Mouse (Mus musculus): ENCODE measurements around the gene Cbfa2t2.

Cbfa2t2 gene

DNA sequence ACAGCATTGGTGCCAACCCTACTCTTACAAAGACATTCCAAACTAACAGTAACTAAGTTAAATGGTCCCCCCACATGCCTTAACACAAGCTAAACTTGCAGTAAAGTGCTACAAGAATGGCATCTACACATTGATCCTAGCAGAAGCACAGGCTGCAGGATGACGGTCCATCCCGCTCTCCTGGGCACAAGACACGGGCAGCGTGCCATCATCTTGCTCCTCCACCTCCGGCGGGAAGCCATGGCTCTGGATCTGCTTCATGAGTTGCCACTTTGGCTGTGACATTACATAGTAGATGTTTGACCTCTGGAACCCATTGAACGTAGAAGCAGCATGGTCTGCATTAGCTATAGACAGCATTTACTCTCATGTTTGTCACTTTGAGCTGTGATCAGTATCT, 39.6 kb downstream of the Cbfa2t2 start:
- WGBS: 91% methylated on average over 7 of the region's 7 CpGs

DNA sequence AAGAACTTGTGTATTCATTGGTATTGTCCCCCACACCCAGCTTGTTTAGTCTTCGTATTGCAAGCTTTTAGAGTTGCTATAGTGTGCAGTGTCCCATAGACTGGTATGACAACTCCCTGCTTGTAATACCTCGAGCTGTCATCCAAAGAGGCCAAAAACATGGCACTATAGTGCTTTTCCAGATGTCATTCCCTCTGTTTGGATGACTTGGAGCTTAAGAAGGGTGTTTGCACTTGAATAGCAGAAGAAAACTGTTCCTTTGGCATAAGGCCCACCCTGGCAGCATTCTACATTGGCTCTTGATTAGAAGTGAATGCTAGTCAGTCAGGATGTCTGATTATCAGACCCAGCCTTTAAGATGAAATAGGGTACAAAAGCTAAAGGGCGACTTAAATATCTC, 40.7 kb downstream of the Cbfa2t2 start:
- 58% methylated on average over 3 of the region's 3 CpGs for WGBS

DNA sequence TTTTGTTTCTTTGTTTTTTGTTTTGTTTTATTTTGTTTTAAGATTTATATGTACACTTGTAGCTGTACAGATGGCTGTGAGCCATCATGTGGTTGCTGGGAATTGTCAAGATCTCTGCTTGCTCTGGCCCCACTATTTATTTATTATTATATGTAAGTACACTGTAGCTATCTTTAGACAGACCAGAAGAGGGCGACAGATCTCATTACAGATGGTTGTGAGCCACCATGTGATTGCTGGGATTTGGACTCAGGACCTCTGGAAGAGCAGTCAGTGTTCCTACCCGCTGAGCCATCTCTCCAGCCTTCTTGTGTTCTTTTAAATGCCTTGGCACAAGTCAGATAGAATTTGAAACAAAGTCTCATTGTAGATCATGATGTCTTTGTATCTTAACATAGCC, 57.3 kb downstream of the Cbfa2t2 start:
- 59% methylated on average over 2 of the region's 2 CpGs for WGBS

DNA sequence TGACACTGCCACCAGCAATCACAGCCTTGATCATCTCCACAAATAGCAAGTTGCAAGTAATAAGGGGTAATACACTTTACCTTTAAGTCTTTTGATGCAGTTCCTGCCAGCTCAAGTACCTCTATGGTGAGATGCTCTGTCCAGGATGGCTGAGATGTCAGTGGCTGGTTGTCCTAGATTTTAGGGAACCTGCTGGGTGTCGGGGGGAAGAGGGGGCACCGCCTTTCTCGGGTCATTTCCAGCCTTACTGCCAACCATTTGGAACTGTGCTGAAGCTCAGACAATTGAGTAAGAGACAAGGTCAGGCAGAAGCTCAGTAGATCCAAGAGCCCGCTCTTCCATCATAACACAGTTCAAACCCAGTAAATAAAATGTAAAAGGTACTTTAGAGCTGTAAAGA, 58.7 kb downstream of the Cbfa2t2 start:
- 91% methylated on average over 4 of the region's 4 CpGs for WGBS

DNA sequence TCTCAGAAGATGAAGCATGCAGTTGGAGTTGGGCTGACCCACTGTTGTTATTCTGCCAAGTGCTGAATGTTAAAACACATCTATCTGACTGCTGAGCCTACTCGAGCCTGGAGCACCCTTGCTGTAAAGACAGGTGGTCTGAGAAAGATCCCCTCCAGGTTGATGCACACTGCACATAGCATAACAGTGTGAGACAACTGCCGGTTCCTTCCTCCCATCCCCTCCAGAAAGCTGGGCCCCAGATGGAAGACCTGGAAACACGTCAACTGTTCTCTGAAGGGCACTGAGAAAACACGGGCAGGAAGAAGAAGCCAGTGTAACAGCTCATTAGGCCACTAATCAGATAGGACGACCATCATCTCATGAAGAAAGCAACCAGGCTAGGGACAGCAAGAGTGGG, 62.3 kb downstream of the Cbfa2t2 start:
- WGBS: 26% methylated on average over 5 of the region's 5 CpGs

DNA sequence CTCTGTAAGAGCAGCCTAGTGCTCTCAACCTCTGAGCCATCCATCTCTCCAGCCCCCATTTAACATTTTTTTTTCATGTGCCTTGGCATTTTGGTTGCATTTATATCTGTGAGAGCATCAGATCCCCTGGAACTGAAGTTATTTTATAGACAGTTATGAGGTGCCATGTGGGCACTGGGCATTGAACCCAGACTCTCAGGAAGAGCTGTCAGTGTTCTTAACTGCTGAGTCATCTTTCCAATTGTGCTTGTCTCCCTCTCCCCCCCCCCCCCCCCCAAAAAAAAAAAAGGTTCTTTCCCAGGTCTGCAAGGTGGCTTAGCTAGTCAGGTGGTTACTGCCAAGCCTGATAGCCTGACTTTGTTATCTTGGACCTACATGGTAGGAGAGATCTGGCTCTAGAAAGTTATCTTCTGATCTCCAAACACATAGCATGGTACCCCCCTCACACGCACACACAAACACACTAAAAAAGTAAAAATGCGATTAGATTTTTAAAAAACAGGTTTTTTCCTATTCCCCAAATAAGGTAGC, 63.5 kb downstream of the Cbfa2t2 start:
- 91% methylated on average over 2 of the region's 2 CpGs for WGBS

DNA sequence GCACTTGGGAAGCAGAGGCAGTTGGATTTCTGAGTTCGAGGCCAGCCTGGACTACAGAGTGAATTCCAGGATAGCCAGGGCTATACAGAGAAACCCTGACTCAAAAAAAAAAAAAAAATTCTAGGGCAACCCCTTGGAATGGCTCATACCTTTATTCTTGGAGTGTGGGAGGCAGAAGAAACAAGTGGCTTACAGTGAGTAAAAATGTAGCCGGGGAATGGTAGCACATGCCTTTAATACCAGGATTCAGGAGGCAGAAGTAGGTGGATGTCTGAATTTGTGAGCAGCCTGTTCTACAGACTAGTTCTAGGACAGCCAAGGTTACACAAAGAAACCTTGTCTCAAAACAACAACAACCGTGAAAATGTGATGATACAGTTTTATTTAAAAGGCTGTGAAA, 64.5 kb downstream of the Cbfa2t2 start:
- 58% methylated on average over 3 of the region's 3 CpGs for WGBS

DNA sequence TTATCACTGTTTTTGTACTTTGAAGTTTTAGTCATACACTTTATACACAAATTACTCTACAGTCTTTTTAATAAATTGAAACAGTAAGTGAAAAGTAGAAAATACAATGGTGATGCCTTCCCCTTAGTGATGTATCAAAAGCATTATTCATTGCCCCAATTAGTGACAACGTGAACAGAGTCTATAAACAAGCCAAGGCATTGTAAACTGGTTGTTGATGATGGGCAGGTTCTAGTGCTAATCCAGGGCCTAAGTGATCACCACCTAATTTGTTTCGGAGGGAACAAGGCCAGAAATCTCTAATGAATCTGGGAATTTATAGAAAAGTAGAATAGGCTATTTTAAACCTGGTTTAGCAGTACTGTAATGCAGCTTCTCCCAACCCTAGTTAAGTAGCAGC, 70.8 kb downstream of the Cbfa2t2 start:
- 57% methylated on average over 2 of the region's 2 CpGs for WGBS

DNA sequence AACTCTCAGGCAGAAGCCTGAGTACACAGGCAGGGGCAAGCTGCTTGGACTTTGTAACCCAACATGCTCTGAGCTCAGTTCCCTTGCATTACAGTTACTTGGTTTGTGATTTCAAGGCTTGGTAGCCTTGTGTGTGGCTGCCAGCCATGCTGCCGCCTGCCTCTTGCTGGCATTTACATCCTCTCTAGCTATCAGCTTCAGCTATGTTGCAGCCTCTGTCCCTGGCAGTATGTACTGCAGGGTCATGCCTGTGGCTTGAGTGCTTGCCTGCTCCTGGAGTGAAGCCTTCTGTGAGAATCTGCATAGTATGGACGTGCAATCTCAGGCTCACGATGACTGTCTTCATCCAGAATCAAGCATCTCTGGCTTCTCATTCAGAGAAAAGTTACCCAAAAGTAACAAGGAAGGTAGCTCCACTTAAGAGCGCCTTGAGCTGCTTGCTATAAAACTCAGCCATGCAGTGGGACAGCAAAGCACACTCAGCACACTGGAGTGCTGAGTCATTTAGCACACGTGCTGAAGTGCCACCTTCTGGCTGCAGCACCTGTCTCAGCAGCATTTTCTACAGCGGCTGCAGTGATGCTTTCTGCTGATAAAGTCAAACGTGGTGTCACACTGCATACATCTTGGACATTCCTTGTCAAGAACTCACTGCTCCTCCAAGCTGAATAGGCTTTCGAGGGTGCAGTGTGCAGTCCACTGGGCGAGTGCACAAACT, 71.4 kb downstream of the Cbfa2t2 start:
- 35% methylated on average over 9 of the region's 9 CpGs for WGBS

DNA sequence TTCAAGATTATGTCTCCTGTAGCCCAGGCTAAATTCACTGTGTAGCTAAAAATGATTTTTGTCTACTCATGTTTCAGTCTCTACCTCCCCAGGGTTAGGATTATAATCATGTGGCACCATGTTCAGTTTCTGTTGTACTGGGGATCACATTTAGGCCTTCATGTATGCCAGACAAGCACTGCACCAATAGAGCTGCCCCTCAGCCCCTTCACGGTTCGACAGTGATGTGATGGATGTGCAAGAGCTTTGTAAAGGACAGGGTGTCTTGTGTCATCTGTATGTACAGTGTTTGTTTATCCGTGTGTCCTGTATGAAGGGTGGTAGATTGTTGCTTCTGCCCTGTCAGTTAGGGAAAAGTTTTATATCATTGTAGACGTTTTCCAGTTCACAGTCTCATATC, 72.2 kb downstream of the Cbfa2t2 start:
- WGBS: 82% methylated on average over 4 of the region's 4 CpGs

DNA sequence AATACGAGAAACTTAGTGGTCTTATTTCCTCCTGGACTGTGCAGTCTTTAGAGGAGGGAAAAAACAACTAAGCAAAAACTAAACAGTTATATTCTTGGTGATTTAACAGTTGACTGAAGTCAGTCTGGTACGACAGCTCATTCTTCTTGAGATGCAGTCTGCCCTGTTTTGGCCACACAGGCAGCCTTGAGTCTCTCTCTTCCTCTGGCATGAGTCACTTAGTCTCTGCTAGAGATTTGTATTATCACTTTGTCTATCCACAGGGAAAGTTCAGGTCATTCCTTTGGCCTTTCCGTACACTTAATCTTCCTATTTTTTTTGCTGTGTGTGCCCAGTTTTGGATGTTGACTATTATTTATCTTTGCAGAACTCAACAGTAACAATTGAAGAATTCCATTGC, 73.9 kb downstream of the Cbfa2t2 start:
- 77% methylated on average over 3 of the region's 3 CpGs for WGBS

DNA sequence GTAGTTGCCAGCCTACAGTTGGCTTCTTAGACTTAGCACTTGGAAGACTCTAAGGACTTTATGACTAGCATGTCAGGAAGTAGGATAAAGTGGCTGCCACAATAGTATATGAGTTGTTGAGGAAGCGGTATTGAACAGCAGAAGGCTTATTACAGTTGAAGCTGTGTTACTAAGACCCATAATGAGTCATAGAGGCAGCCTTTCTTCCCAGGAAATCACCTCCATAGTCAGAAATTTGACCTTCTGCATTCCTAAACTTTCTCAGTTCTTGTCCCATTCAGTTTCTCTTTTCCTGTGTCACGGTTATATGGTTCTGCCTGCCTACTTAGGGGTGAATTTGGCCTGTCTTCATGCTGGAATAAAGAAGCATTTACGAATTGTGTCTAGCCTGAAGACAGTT, 80.7 kb downstream of the Cbfa2t2 start:
- 49% methylated on average over 3 of the region's 3 CpGs for WGBS

DNA sequence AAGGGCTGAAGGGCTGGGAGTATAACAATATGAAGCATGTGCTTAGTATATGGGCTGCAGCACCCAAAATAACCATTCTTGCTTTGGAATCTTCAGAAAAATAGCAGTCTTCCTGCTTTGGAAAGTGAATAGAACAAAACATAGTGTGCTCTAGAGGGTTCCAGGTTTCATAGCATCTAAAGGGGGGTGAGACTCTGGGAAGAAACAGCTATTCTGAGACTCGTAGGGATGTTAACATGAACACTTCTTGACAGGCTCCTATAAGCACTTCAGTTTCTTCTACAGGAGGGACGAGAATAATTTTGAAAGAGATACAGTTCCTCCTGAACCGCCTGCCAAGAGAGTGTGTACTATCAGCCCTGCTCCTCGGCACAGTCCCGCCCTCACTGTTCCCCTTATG, 81.1 kb downstream of the Cbfa2t2 start:
- 50% methylated on average over 5 of the region's 5 CpGs for WGBS

DNA sequence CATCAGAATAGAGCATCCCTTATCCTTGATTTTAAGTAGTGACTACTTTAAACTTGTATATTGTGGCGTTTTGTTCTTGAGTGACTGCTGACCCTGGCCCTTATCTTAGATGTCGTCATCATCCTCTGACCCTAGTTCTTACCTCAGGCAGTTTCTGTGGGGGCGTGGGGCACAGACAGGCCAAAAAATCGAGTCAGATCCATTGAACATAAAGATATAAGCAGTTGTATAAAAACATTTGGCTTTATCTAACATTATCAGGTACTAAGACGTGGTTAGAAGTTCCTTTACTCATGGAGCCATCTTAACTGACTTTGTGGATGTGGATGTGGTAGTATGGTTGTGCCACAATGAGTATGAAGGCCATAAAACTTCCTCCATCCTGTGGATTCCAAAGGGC, 86.1 kb downstream of the Cbfa2t2 start:
- WGBS: 97% methylated on average over 5 of the region's 5 CpGs

DNA sequence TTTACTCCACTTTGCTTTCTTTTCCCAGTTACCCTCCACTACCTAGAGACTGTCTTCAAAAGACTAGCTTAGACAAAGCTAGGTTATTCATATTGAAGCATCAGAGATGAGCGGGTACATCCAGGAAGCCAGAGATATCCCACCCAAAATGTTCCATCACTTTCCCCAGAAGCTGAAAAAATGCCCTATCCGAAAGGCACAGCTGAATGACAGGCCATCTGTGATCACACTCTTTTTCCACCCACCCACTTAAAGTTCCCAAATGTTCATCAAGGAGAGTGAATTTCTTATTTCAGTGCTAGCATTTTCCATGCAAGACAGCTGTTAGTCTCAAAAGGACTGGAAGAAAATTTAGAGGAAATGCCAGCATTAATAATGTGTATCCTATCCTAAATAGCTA, 89.0 kb downstream of the Cbfa2t2 start:
- WGBS: 52% methylated on average over 2 of the region's 2 CpGs

DNA sequence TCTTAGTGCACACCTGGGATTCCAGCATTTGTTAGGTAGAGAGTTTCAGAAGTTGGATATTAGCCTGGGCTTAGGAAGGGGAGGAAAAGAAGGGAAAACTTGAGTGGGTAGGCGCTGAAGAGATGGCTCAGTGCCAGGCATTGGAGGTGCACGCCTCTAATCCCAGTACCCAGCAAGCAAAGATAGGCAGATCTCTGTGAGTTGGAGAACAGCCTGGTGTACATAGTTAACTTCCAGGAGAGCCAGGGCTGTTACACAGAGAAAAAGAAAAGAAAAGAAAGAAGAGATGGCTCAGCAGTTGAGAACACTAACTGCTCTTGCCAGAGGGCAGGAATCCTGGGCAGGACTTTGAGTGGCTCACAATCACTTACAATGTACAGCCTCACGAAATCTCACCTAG, 90.2 kb downstream of the Cbfa2t2 start:
- 56% methylated on average over 3 of the region's 3 CpGs for WGBS

DNA sequence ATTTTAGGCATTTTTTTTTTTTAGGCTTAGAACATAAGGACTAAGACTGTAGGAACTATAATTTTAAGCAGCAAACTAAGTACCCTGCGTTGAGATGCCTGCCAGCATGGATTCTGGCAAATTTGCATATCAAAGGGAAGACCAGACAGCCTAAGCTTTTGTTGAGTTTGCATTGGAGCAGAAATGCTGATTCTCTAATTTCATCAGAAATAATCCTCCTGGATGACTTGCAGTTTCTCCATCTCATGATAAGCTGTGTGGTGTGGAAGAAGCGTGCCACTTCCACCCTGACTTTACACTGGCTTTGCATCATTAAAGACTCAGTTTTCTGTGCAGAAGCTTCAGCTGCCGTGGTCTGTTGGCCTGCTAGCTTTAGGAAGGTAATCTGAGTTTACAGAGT, 96.6 kb downstream of the Cbfa2t2 start:
- WGBS: 51% methylated on average over 3 of the region's 3 CpGs

DNA sequence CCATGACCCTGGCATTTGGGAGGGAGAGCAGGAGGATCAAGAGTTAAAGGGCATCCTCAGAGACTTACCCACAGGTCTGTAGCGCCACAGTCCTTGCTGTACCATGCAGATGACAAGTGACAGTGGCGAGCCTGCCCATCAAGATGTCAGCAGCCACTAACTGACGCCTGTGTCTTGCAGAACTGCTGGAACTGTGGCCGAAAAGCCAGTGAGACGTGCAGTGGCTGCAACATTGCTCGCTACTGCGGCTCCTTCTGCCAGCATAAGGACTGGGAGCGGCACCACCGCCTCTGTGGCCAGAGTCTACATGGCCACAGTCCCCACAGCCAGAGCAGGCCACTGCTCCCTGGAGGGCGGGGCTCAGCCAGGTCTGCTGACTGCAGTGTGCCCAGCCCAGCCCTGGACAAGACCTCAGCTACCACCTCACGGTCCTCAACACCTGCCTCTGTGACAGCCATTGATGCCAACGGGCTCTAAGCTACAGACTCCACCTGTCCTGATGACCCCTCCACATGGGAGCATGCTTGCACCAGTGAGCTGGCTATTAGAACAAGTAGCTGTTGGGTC, 98.5 kb downstream of the Cbfa2t2 start:
- WGBS: 94% methylated on average over 12 of the region's 12 CpGs

DNA sequence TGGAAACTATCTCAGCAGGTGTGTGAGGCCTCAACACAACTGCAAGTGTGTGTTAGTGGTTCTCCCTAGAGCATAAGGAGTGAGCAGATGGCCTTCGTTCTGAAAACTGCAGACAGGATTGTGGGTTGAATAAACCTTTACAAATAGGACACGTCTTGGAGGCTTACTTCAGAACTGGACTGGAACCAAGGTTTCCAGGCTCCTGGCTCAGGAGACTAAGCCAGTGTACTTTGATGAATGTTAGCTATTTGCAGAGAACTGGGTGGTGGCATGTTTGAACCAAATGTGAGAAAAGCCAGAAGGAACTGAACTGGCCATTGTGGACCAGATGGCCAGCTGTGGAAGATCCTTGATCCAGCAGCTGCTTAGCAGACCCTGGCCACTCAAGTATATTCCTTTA, 102.0 kb downstream of the Cbfa2t2 start:
- 23% methylated on average over 2 of the region's 2 CpGs for WGBS

DNA sequence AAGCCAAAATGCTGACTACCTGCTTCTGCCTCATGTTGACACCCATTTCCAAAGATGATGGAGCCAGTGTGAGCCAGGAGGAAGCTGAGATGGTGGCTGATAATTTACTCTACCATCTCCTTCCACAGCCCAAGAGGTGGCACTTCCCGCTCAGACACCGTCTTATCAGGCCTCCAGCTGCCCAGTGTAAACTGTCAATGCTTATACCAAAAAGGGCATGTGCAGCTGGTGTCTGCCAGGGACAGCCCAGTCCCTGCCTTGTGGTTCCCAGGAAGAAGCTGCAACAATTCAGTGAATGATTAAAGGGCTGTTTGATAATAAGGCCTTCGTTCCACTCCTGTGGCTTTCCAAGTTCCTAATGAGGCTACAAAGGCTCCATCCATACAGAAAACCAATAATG, 102.4 kb downstream of the Cbfa2t2 start:
- 40% methylated on average over 3 of the region's 3 CpGs for WGBS

DNA sequence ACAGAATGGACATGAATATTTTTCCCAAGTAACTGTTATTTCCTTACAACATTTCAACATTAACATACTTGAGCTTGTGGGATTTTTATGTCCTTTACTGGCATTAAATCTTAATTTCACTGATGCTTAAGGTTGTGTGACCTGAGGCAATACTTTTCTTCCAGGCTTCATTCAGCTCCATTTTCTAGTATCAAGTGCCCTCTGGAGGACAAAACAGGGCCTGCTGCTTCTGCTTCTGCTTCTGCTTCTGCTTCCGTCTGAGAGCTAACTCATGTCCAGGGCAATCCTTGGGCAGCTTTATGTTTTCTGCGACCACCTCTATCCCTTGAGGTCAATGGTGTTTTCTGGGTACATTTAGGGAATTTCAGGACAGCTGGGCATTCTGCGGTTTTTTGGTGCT, 103.4 kb downstream of the Cbfa2t2 start:
- 63% methylated on average over 3 of the region's 3 CpGs for WGBS

DNA sequence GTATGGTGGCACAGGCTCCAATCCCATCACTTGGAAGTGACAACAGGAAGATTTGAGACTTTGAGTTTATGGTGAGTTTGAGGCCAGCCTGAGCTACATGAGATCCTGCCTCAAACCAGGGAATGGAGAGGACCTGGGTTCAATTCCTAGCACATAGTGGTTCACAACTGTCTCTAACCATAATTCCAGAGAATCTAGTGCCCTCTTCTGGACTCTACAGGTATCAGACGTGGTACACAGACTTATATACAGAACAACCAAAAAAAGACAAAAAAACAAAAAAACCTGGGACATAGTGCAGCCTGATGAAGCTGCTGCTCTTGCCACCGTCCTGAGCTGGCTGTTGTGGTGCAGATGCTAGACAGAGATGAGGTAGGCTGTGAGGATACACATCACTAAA, 105.3 kb downstream of the Cbfa2t2 start:
- WGBS: 80% methylated on average over 2 of the region's 2 CpGs

DNA sequence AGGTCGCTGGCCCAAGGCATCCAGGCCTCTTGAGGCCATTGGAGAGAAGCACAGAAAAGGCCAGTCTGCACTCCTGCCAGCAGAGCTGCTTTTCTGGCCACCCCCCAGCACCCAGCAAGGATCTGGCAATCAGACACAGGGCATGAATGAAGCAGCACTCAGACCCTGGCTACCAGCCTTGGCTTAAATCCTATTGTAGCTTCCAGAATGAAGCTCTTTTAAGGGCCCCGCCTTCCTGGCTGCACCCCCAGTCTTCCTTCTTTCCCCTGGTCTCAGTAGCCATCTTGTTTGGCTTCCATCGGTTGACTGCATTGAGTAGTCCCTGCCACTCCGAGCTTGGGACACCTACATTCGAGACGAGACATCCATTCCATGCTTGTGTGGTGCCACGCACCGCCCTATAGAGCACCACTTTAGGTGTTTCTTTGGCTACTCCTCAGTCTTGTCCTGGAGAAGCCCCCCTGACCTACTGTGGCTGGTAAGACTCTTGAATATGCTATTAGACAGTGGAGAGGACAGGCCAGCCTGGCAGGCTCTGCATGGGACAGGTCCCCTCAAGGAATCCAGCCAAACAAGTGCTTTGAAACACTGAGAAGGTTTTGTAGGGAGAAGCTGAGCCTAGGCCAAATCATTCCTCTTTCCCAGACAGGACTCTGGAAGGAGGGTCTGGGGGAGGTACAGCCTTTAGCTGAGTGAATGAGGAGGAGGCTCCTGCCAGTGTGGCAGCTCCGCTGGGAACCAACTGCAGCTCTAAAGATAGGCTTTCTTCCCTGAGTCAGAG, 107.5 kb downstream of the Cbfa2t2 start:
- WGBS: 49% methylated on average over 9 of the region's 9 CpGs
